Mouse (Mus musculus) G1E (cell line): ENCODE measurements around the gene Arrb1.

Experiments
- CTCF ChIP-seq: IDR thresholded peaks from 2 replicates; pipeline ENCODE4 v1.5.1; 2012; ENCODE audit warnings: low read depth, low read length, inconsistent platforms, mixed read lengths
- GATA1 ChIP-seq: IDR thresholded peaks from 2 replicates; pipeline ENCODE4 v1.6.1; 2012; ENCODE audit warnings: borderline replicate concordance, low read length, inconsistent platforms, mixed read lengths
- GATA2 ChIP-seq: IDR thresholded peaks from 2 replicates; pipeline ENCODE4 v1.6.1; 2012; ENCODE audit warnings: low read depth, low read length, inconsistent platforms, borderline replicate concordance
- POLR2AphosphoS5 ChIP-seq: IDR thresholded peaks from 2 replicates; pipeline ENCODE4 v1.6.1; 2012; ENCODE audit warnings: low read depth, low read length, inconsistent platforms; ENCODE audit not compliant: insufficient replicate concordance
- TAL1 ChIP-seq: conservative IDR thresholded peaks from 2 replicates; pipeline ENCODE4 v1.6.1; 2012; ENCODE audit warnings: low read depth, low read length, inconsistent platforms, mixed read lengths

DNA sequence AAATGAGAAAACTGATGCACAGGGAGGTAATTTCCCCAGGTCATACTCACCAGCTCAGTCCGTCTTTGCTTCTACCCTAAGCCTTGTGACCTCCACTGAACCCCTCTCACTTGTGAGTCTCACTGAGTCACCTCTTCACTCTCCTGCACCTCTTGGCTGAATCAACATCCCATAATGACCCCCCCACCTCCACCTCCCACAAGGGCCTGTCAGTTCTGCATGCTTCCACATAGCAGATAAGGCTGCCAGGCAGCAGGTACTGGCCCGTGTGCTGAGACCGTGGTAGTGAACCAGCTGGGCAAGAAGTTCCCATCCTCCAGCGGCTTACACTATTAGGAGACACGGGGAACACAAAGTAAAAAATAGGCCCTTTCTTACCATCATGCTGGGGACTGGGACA, 55.4 kb downstream of the Arrb1 start:
- TF ChIP-seq CTCF = no peak
- no peak for TF ChIP-seq GATA1
- TF ChIP-seq POLR2AphosphoS5 = no peak
- TF ChIP-seq TAL1 = no peak
- no peak for TF ChIP-seq GATA2
